Mouse (Mus musculus): ENCODE results near the gene Itpr1.

Gene Itpr1

GRCm38 (mm10) chr6:108240754-108241153 is 27.9 kb downstream of the Itpr1 start:
- DNase-seq (ENCODE audit: low spot score), result no peak

- DNase-seq (ENCODE audit: low spot score), result no peak
These were observed 31.7 kb downstream of the Itpr1 start for GRCm38 (mm10) chr6:108244571-108244970.

GRCm38 (mm10) chr6:108246369-108247085 is 33.6 kb downstream of the Itpr1 start:
- DNase-seq (ENCODE audit: low spot score), result no peak

- DNase-seq (ENCODE audit: low spot score), result no peak
These were observed 34.3 kb downstream of the Itpr1 start for GRCm38 (mm10) chr6:108247211-108247610.

GRCm38 (mm10) chr6:108248519-108248918 is 35.6 kb downstream of the Itpr1 start:
- no peak for DNase-seq (ENCODE audit: low spot score)

GRCm38 (mm10) chr6:108249031-108249917 is 36.4 kb downstream of the Itpr1 start:
- DNase-seq (ENCODE audit: low spot score), result peak; percentile 69

- DNase-seq (ENCODE audit: low spot score), result no peak
These were observed 37.0 kb downstream of the Itpr1 start for GRCm38 (mm10) chr6:108249918-108250225.

- DNase-seq (ENCODE audit: low spot score), result no peak
These were observed 37.5 kb downstream of the Itpr1 start for GRCm38 (mm10) chr6:108250416-108250815.

GRCm38 (mm10) chr6:108252565-108253360 is 39.9 kb downstream of the Itpr1 start:
- DNase-seq (ENCODE audit: low spot score), result no peak

- DNase-seq (ENCODE audit: low spot score), result no peak
These were observed 41.5 kb downstream of the Itpr1 start for GRCm38 (mm10) chr6:108254132-108255064.

- DNase-seq (ENCODE audit: low spot score), result no peak
These were observed 43.0 kb downstream of the Itpr1 start for GRCm38 (mm10) chr6:108255880-108256279.

- no peak for DNase-seq (ENCODE audit: low spot score)
These were observed 44.3 kb downstream of the Itpr1 start for GRCm38 (mm10) chr6:108257225-108257624.

GRCm38 (mm10) chr6:108258631-108259030 is 45.7 kb downstream of the Itpr1 start:
- DNase-seq (ENCODE audit: low spot score), result no peak

- no peak for DNase-seq (ENCODE audit: low spot score)
These were observed 46.8 kb downstream of the Itpr1 start for GRCm38 (mm10) chr6:108259671-108260070.

GRCm38 (mm10) chr6:108261506-108261905 is 48.6 kb downstream of the Itpr1 start:
- no peak for DNase-seq (ENCODE audit: low spot score)

- DNase-seq (ENCODE audit: low spot score), result no peak
These were observed 51.3 kb downstream of the Itpr1 start for GRCm38 (mm10) chr6:108264164-108264563.

- DNase-seq (ENCODE audit: low spot score), result no peak
These were observed 60.6 kb downstream of the Itpr1 start for GRCm38 (mm10) chr6:108273451-108273850.

- DNase-seq (ENCODE audit: low spot score), result no peak
These were observed 61.6 kb downstream of the Itpr1 start for GRCm38 (mm10) chr6:108274364-108275084.

- no peak for DNase-seq (ENCODE audit: low spot score)
These were observed 64.1 kb downstream of the Itpr1 start for GRCm38 (mm10) chr6:108276880-108277507.
